Mouse (Mus musculus): ENCODE data around the gene Lpcat2. TPM values are rescaled to one million over a fixed set of nuclear protein-coding genes. Genes with fewer than 3 reads are reported as not detected.

Gene Lpcat2
- polyA plus RNA-seq (2017; shearing (Covaris generic)), result not detected

GRCm38 (mm10) chr8:92855171-92855894 lies at the start of gene Lpcat2:
Gene Lpcat2 (plus strand): TSS chr8:92855339.

GRCm38 (mm10) chr8:92827243-92828034 lies 27.7 kb upstream of the Lpcat2 start, which contains the start of gene Mmp2:
Gene Mmp2 (plus strand): TSS chr8:92827291.

GRCm38 (mm10) chr8:92901107-92901506 lies 46.0 kb downstream of the Lpcat2 start, which contains the start of gene Capns2:
Gene Capns2 (plus strand): TSS chr8:92901407.

GRCm38 (mm10) chr8:92959779-92960178 lies 104.6 kb downstream of the Lpcat2 start, which contains the start of gene Slc6a2:
Gene Slc6a2 (plus strand): TSS chr8:92960079.

Other genes starting within 250 kb of the Lpcat2 start
- gene Irx6, start 181.1 kb upstream of the Lpcat2 start, polyA plus RNA-seq (2017; shearing (Covaris generic)), result not detected
- not detected for gene Mmp2, start 28.0 kb upstream of the Lpcat2 start, polyA plus RNA-seq (2017; shearing (Covaris generic))
- not detected for gene Capns2, start 46.1 kb downstream of the Lpcat2 start, polyA plus RNA-seq (2017; shearing (Covaris generic))
- gene Slc6a2, start 104.7 kb downstream of the Lpcat2 start, polyA plus RNA-seq (2017; shearing (Covaris generic)), result not detected
- not detected for gene Ces1a, start 192.9 kb downstream of the Lpcat2 start, polyA plus RNA-seq (2017; shearing (Covaris generic))
- not detected for gene Ces1b, start 224.7 kb downstream of the Lpcat2 start, polyA plus RNA-seq (2017; shearing (Covaris generic))

All from effector memory CD4-positive, alpha-beta T cell, adult 5 months (primary cell).